Mouse (Mus musculus): ENCODE measurements around the gene Clcf1.

- TF ChIP-seq CTCF (IDR thresholded peaks at IDR 0.05; ENCODE audit: insufficient read depth, low read depth, low read length): no peak
- TF ChIP-seq POLR2A (IDR thresholded peaks at IDR 0.05; ENCODE audit: insufficient read depth, low read depth, low read length): no peak
These were observed 42.4 kb upstream of the Clcf1 start for GRCm38 (mm10) chr19:4171393-4172290.
